Mouse (Mus musculus) MEL (cell line): Measurements from ENCODE around the gene Sh2d1b1. TPM values are rescaled to one million over a fixed set of nuclear protein-coding genes. Genes with fewer than 3 reads are reported as not detected.

ENCODE experiments used
- DNase-seq: peaks from one replicate; pipeline ENCODE4 v3.0.0; 2011; ENCODE audit warnings: low read depth, low spot score
- H3K27ac ChIP-seq: 2 replicates; pipeline ENCODE4 v1.5.1; 2012; ENCODE audit warnings: low read depth, mild to moderate bottlenecking, control low read depth, low read length, moderate library complexity; ENCODE audit not compliant: control insufficient read depth
- H3K27me3 ChIP-seq, 2 experiments: fragments of 150-350 bp in 1 of 2; sonication (generic) in 1 of 2; 2 replicates each; pipeline ENCODE4 v1.6.1; 2012; ENCODE audit warnings: low read length in 2 of 2, mild to moderate bottlenecking in 2 of 2, improper control_type of control experiment in 1 of 2, moderate library complexity in 1 of 2; ENCODE audit not compliant: insufficient read depth in 2 of 2, control insufficient read depth in 1 of 2
- H3K36me3 ChIP-seq, 2 experiments: 2 replicates each; pipeline ENCODE4 v1.6.1; 2012 to 2014; ENCODE audit warnings: low read length in 2 of 2, improper control_type of control experiment in 1 of 2, inconsistent platforms in 1 of 2, mild to moderate bottlenecking in 1 of 2; ENCODE audit not compliant: insufficient read depth in 2 of 2, control insufficient read depth in 1 of 2
- H3K4me1 ChIP-seq, 2 experiments: fragments of 150-350 bp in 1 of 2; sonication (generic) in 1 of 2; 2 replicates each; pipeline ENCODE4 v1.6.1; 2012; ENCODE audit warnings: low read length in 2 of 2, improper control_type of control experiment in 1 of 2, mild to moderate bottlenecking in 1 of 2; ENCODE audit not compliant: insufficient read depth in 2 of 2, control insufficient read depth in 1 of 2
- H3K4me3 ChIP-seq, 2 experiments: fragments of 150-350 bp in 1 of 2; sonication (generic) in 1 of 2; 2 replicates each; pipeline ENCODE4 v1.5.1; 2012; ENCODE audit warnings: low read depth in 2 of 2, low read length in 2 of 2, mild to moderate bottlenecking in 2 of 2, moderate library complexity in 2 of 2, control low read depth in 1 of 2, improper control_type of control experiment in 1 of 2; ENCODE audit not compliant: control insufficient read depth in 1 of 2, insufficient read depth in 1 of 2
- H3K79me2 ChIP-seq: 2 replicates; pipeline ENCODE4 v1.6.1; 2012; ENCODE audit warnings: mild to moderate bottlenecking, low read length, moderate library complexity; ENCODE audit not compliant: control insufficient read depth, poor library complexity, insufficient read depth
- H3K9ac ChIP-seq: 2 replicates; pipeline ENCODE4 v1.6.1; 2012; ENCODE audit warnings: low read depth, mild to moderate bottlenecking, control low read depth, low read length, moderate library complexity; ENCODE audit not compliant: control insufficient read depth, poor library complexity, severe bottlenecking
- H3K9me3 ChIP-seq: fragments of 150-350 bp; sonication (generic); replicated peaks from 2 replicates; pipeline ENCODE4 v1.6.1; 2012; ENCODE audit warnings: mild to moderate bottlenecking, low read length, improper control_type of control experiment, moderate library complexity; ENCODE audit not compliant: insufficient read depth
- CHD1 ChIP-seq: IDR thresholded peaks from 2 replicates; pipeline ENCODE4 v1.6.1; 2012; ENCODE audit warnings: low read depth, mild to moderate bottlenecking, inconsistent platforms, low read length, improper control_type of control experiment
- CTCF ChIP-seq, 3 experiments: IDR thresholded peaks in 2 of 3; conservative IDR thresholded peaks in 1 of 3; 2 replicates each; pipeline ENCODE4 v1.5.1; 2011 to 2012; ENCODE audit warnings: low read length in 3 of 3, low read depth in 2 of 3, mild to moderate bottlenecking in 2 of 3, improper control_type of control experiment in 1 of 3, inconsistent platforms in 1 of 3, mixed read lengths in 1 of 3, moderate library complexity in 1 of 3; ENCODE audit not compliant: control insufficient read depth in 1 of 3, insufficient read depth in 1 of 3, poor library complexity in 1 of 3, severe bottlenecking in 1 of 3
- ELF1 ChIP-seq: IDR thresholded peaks from 2 replicates; pipeline ENCODE4 v1.6.1; 2014; ENCODE audit warnings: low read depth, mild to moderate bottlenecking, inconsistent platforms, low read length, improper control_type of control experiment, moderate library complexity
- EP300 ChIP-seq, 2 experiments: IDR thresholded peaks; 2 replicates each; pipeline ENCODE4 v1.6.1; 2011; ENCODE audit warnings: improper control_type of control experiment in 2 of 2, low read length in 2 of 2, low read depth in 1 of 2, mild to moderate bottlenecking in 1 of 2
- GATA1 ChIP-seq: IDR thresholded peaks from 2 replicates; pipeline ENCODE4 v1.6.1; 2011; ENCODE audit warnings: low read depth, low read length, improper control_type of control experiment
- MAZ ChIP-seq: IDR thresholded peaks from 2 replicates; pipeline ENCODE4 v1.6.1; 2012; ENCODE audit warnings: low read depth, mild to moderate bottlenecking, inconsistent platforms, low read length, improper control_type of control experiment
- MYB ChIP-seq: IDR thresholded peaks from 2 replicates; pipeline ENCODE4 v1.6.1; 2011; ENCODE audit warnings: mild to moderate bottlenecking, low read depth, low read length, improper control_type of control experiment
- NELFE ChIP-seq: IDR thresholded peaks from 2 replicates; pipeline ENCODE4 v1.6.1; 2011; ENCODE audit warnings: low read depth, low read length, improper control_type of control experiment
- NRF1 ChIP-seq: IDR thresholded peaks from 2 replicates; pipeline ENCODE4 v1.6.1; 2014; ENCODE audit warnings: low read depth, mild to moderate bottlenecking, inconsistent platforms, low read length, improper control_type of control experiment, moderate library complexity; ENCODE audit not compliant: poor library complexity, insufficient read depth, severe bottlenecking
- RAD21 ChIP-seq: IDR thresholded peaks from 2 replicates; pipeline ENCODE4 v1.6.1; 2011; ENCODE audit warnings: mild to moderate bottlenecking, low read depth, low read length, improper control_type of control experiment
- RCOR1 ChIP-seq: IDR thresholded peaks from 2 replicates; pipeline ENCODE4 v1.6.1; 2012; ENCODE audit warnings: low read depth, mild to moderate bottlenecking, inconsistent platforms, low read length, improper control_type of control experiment
- SMC3 ChIP-seq: IDR thresholded peaks from 2 replicates; pipeline ENCODE4 v1.6.1; 2011; ENCODE audit warnings: low read depth, low read length, improper control_type of control experiment
- USF1 ChIP-seq: IDR thresholded peaks from 2 replicates; pipeline ENCODE4 v1.6.1; 2014; ENCODE audit warnings: low read depth, mild to moderate bottlenecking, inconsistent platforms, low read length, improper control_type of control experiment, moderate library complexity
- USF2 ChIP-seq, 2 experiments: IDR thresholded peaks; 2 replicates each; pipeline ENCODE4 v1.6.1; 2011 to 2012; ENCODE audit warnings: improper control_type of control experiment in 2 of 2, low read length in 2 of 2, borderline replicate concordance in 1 of 2, inconsistent platforms in 1 of 2, low read depth in 1 of 2, mild to moderate bottlenecking in 1 of 2; ENCODE audit not compliant: insufficient read depth in 1 of 2
- ZC3H11A ChIP-seq: IDR thresholded peaks from 2 replicates; pipeline ENCODE4 v1.6.1; 2012; ENCODE audit warnings: low read depth, mild to moderate bottlenecking, inconsistent platforms, low read length, improper control_type of control experiment
- ZNF384 ChIP-seq: IDR thresholded peaks from 2 replicates; pipeline ENCODE4 v1.6.1; 2012; ENCODE audit warnings: low read depth, mild to moderate bottlenecking, inconsistent platforms, low read length, improper control_type of control experiment
- polyA plus RNA-seq, 2 experiments: library from polyadenylated mRNA; stranded (reverse) in 1 of 2; unstranded in 1 of 2; fragments of >175 nt in 1 of 2; fragments of >200 nt in 1 of 2; gene quantifications; 2 replicates each; pipeline versions ENCODE4 v1.2.1 to v1.2.4; 2012; ENCODE audit warnings: low replicate concordance in 2 of 2, low read depth in 1 of 2; ENCODE audit not compliant: insufficient read length in 2 of 2, insufficient read depth in 1 of 2, missing spikeins in 1 of 2
- total RNA-seq: library from RNA; depleted of rRNA; stranded (reverse); fragments of 300-350 nt; gene quantifications from 2 replicates; pipeline ENCODE4 v1.2.3, GENCODE M21; 2012

The Sh2d1b1 gene
- total and polyA plus RNA-seq, 3 experiments, result not detected

DNA sequence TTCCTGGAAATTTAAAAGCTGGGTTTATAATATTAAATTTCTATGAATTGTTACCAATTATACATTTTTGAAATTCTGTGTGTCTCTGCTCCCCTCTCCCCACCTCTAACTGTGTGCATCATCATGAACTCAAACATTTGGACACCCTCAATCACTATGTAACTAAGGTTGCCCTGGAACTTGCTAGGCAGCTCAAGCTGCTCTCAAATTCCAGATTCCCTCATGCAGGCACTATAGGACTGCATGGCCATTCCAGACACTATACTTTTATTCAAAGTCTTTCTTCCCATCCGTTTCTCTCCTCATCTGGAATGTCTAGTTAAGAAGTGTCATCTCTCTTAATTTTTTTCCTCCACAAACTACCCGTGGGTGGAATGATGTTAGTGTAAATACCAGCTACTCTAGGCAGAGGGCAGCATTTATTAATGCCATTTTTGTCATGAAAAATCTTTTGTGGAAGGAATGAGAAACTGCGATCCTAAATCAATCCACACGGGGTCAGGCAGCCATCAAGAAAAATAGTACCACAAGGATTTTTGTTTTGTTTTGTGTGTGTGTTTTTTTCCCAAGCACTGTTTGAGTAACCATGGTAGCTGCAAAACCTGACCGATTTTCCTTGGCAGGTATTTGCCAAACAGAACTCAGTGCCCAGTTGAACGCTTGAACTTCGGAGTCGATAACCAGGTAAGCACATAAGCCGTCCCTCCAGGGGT, 15.3 kb downstream of the Sh2d1b1 start:
- Histone ChIP-seq H3K27ac (no peak overlapping the region), H3K4me1 (no peaks in the 10 kb centered on the region)
- peak; percentile 41 for DNase-seq

DNA sequence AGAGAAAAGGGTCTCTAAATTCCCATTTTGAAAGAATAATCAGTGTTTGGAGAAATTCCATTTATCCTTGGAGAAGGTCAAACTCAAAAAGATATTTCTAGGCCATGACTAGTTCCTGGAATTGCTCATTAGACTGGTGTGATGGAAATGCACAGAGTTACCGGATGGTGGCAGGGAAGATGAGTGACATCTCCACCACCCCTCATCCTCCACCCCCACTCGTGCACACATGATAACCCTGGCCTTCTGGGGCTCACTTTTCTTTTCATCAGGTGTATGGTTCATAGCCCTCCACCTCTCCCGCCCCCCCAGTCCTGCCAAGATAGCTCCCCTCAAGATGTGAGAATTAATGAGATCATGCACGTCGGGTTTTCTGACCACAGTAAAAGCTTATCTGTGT, 16.1 kb downstream of the Sh2d1b1 start:
- DNase-seq, result no peak
- H3K79me2 ChIP-seq, result no peaks in the 10 kb centered on the region
- no peaks in the 10 kb centered on the region for H3K4me1 ChIP-seq
- no peak overlapping the region for H3K4me3 ChIP-seq
- no peak for TF ChIP-seq NELFE
- TF ChIP-seq ZNF384, result no peak
- no peak for TF ChIP-seq MYB
- TF ChIP-seq USF1, result no peak
- no peak for TF ChIP-seq GATA1
- TF ChIP-seq ELF1, result no peak
- no peak for TF ChIP-seq CHD1
- TF ChIP-seq RCOR1, result no peak
- TF ChIP-seq NRF1, result no peak
- no peak for TF ChIP-seq EP300 (IDR thresholded peaks at IDR 0.05; ENCODE audit: low read depth in 1 of 2, low read length in 2 of 2)
- no peak for TF ChIP-seq MAZ
- H3K27me3 ChIP-seq, result no peaks in the 10 kb centered on the region; a peak in 2 of 4 replicates
- H3K36me3 ChIP-seq, result no peaks in the 10 kb centered on the region
- H3K9me3 ChIP-seq, result no peaks in the 10 kb centered on the region
- no peak overlapping the region for H3K27ac ChIP-seq
- H3K9ac ChIP-seq, result no peak overlapping the region

More for the DNA sequence above, 15.3 kb downstream of the Sh2d1b1 start:
- Histone ChIP-seq H3K9ac (no peak overlapping the region), H3K27me3 (no peaks in the 10 kb centered on the region; a peak in 1 of 4 replicates)
- TF ChIP-seq SMC3, result peak; percentile 80
- TF ChIP-seq CTCF (IDR thresholded peaks at IDR 0.05 in 2 of 3, conservative IDR thresholded peaks at IDR 0.05 in 1 of 3; ENCODE audit: control insufficient read depth in 1 of 3, insufficient read depth in 1 of 3, low read depth in 2 of 3, low read length in 3 of 3, poor library complexity in 1 of 3, severe bottlenecking in 1 of 3), result peak in 2 of 3 experiments; percentile 15 to 84; a peak in 3 of 6 replicates
- TF ChIP-seq ZC3H11A, result peak; percentile 73
- TF ChIP-seq USF2 (IDR thresholded peaks at IDR 0.05; ENCODE audit: borderline replicate concordance in 1 of 2, insufficient read depth in 1 of 2, low read depth in 1 of 2, low read length in 2 of 2), result no peak
- TF ChIP-seq RCOR1, result no peak
- peak; percentile 78 for TF ChIP-seq RAD21
- TF ChIP-seq ELF1, result no peak
- TF ChIP-seq, all 39 proteins: peak for 4
- Histone ChIP-seq H3K9me3 (no peaks in the 10 kb centered on the region), H3K36me3 (no peaks in the 10 kb centered on the region), H3K79me2 (no peaks in the 10 kb centered on the region), H3K4me3 (no peak overlapping the region)
